Mouse (Mus musculus) MEL (cell line): ENCODE results near the gene Tubb1.

Source experiments
- CTCF ChIP-seq, 3 experiments: IDR thresholded peaks in 2 of 3; conservative IDR thresholded peaks in 1 of 3; 2 replicates each; pipeline ENCODE4 v1.5.1; 2011 to 2012; ENCODE audit warnings: low read length in 3 of 3, low read depth in 2 of 3, mild to moderate bottlenecking in 2 of 3, improper control_type of control experiment in 1 of 3, inconsistent platforms in 1 of 3, mixed read lengths in 1 of 3, moderate library complexity in 1 of 3; ENCODE audit not compliant: control insufficient read depth in 1 of 3, insufficient read depth in 1 of 3, poor library complexity in 1 of 3, severe bottlenecking in 1 of 3
- E2F4 ChIP-seq: IDR thresholded peaks from 2 replicates; pipeline ENCODE4 v1.6.1; 2011; ENCODE audit warnings: low read depth, low read length, improper control_type of control experiment, borderline replicate concordance
- ETS1 ChIP-seq: IDR thresholded peaks from 2 replicates; pipeline ENCODE4 v1.6.1; 2012; ENCODE audit warnings: low read depth, mild to moderate bottlenecking, inconsistent platforms, low read length, improper control_type of control experiment, moderate library complexity
- GABPA ChIP-seq: IDR thresholded peaks from 2 replicates; pipeline ENCODE4 v1.6.1; 2012; ENCODE audit warnings: low read depth, mild to moderate bottlenecking, inconsistent platforms, low read length, improper control_type of control experiment, moderate library complexity
- MAFK ChIP-seq: IDR thresholded peaks from 2 replicates; pipeline ENCODE4 v1.6.1; 2011; ENCODE audit warnings: low read depth, mild to moderate bottlenecking, low read length, improper control_type of control experiment, borderline replicate concordance
- MAX ChIP-seq: IDR thresholded peaks from 2 replicates; pipeline ENCODE4 v1.6.1; 2011; ENCODE audit warnings: low read length, improper control_type of control experiment
- ZNF384 ChIP-seq: IDR thresholded peaks from 2 replicates; pipeline ENCODE4 v1.6.1; 2012; ENCODE audit warnings: low read depth, mild to moderate bottlenecking, inconsistent platforms, low read length, improper control_type of control experiment

DNA sequence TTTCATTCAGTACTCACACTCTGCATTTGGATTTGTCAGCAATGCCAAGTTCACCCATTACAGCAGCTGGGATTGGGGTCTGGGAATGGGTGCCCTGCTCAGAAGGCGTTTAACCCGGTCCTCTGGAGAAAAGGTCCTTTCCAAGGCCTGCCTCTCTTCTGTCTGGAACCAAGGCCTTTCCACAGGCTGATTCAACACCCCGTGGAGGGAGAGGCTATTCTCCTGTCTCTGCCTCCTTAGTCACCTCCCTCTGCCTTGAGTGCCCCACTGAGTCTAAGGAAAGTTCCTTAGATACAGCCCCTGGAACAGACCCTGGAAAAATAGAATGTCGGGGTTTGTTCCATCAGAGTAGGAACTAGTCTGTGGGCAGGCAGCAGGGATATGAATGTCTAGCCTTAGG is 2.1 kb upstream of the Tubb1 start:
- TF ChIP-seq GABPA (no peak), CTCF (IDR thresholded peaks at IDR 0.05 in 2 of 3, conservative IDR thresholded peaks at IDR 0.05 in 1 of 3; ENCODE audit: control insufficient read depth in 1 of 3, insufficient read depth in 1 of 3, low read depth in 2 of 3, low read length in 3 of 3, poor library complexity in 1 of 3, severe bottlenecking in 1 of 3) (no peak), ZNF384 (no peak), MAX (no peak), ETS1 (no peak), E2F4 (no peak), MAFK (no peak)
